Mouse (Mus musculus): ENCODE results near the gene Olfr1369-ps1.

Gene Olfr1369-ps1

DNA sequence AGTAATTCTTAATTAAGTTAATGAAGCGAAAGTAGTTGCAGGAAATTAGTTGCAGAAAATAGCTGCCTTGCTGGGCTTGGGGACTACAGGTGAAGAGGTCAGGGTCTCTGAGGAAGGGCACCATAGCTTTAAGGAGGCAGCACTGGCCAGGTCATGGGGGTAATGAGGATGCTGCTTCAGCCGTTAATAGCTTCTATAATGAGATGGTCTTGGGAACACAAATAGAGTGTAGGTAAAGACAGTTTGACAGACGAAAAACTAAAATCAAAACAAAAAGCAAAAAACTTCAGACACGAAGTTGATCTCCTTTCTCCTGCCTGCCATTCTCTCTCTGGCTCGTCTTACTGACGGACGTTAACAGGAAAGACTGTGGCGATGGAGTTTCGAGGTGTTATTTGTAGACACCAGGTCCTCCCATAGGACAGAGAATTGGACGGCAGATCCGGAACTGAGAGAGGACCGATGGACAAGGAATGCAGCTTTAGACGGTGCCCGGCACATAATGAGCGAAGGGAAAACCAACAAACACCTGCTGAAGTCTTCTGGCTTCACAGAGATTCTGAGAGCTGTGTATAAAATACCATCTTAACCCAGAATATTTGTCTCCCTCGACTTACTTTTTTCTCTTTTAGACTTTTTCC is 57.2 kb downstream of the Olfr1369-ps1 start:
- DNase-seq (ENCODE audit: low read depth, low spot score): no peak

All from retina, adult 2 months (tissue).